Mouse (Mus musculus) lung, adult 2 months (tissue): ENCODE measurements at regions not wholly inside any gene's neighbourhood (a gene's known extent, or its start where the extent isn't known, plus 50 kb on each side); places are given as distances from the start of the nearest gene placed in this dataset.

ENCODE experiments used
- DNase-seq: peaks from one replicate; pipeline ENCODE4 v3.0.0; 2022
- H3K4me1 ChIP-seq: fragments of 200-500 bp; 2 replicates; pipeline ENCODE4 v1.6.1; 2011; ENCODE audit warnings: low read length; ENCODE audit not compliant: control insufficient read depth, insufficient read depth
- H3K4me3 ChIP-seq: fragments of 200-500 bp; replicated peaks from 2 replicates; pipeline ENCODE3; 2011; ENCODE audit warnings: low read depth, mild to moderate bottlenecking, control low read depth, low read length; ENCODE audit errors: extremely low read depth
- CTCF ChIP-seq: fragments of 200-500 bp; IDR thresholded peaks from 2 replicates; pipeline ENCODE4 v1.5.1; 2011; ENCODE audit warnings: mild to moderate bottlenecking, low read length, control low read depth; ENCODE audit not compliant: insufficient read depth
- POLR2A ChIP-seq: fragments of 200-500 bp; IDR thresholded peaks from 2 replicates; pipeline ENCODE4 v1.6.1; 2011; ENCODE audit warnings: low read depth, mild to moderate bottlenecking, control low read depth, low read length, borderline replicate concordance; ENCODE audit errors: extremely low read depth
- WGBS: fragments of 180-500 bp; shearing (Covaris S2); methylation state at CpG from one replicate; pipeline ENCODE4 v1.1.7; 2018; 5-methylcytosine and 5-hydroxymethylcytosine counted together

- no peaks in the 10 kb centered on the region for H3K4me1 ChIP-seq
- no peak for DNase-seq
- WGBS, result 4% methylated on average over 28 of the region's 28 CpGs
- no peak for TF ChIP-seq CTCF
- TF ChIP-seq POLR2A, result no peak
- no peak overlapping the region for H3K4me3 ChIP-seq
These were observed 103.3 kb upstream of the Tgm3 start for GRCm38 (mm10) chr2:129908701-129909425.

- Histone ChIP-seq H3K4me3 (no peak overlapping the region), H3K4me1 (no peaks in the 10 kb centered on the region)
- TF ChIP-seq CTCF, result no peak
- no peak for TF ChIP-seq POLR2A
- DNase-seq, result no peak
- 52% methylated on average over 19 of the region's 19 CpGs for WGBS
These were observed 100.8 kb upstream of the Tgm3 start for GRCm38 (mm10) chr2:129911203-129911921.

GRCm38 (mm10) chr2:129912556-129912955 is 99.6 kb upstream of the Tgm3 start:
- TF ChIP-seq CTCF, result no peak
- no peak for TF ChIP-seq POLR2A
- 77% methylated on average over 8 of the region's 8 CpGs for WGBS
- H3K4me3 ChIP-seq, result no peak overlapping the region
- DNase-seq, result no peak
- no peaks in the 10 kb centered on the region for H3K4me1 ChIP-seq

GRCm38 (mm10) chr2:129914261-129914660 is 97.9 kb upstream of the Tgm3 start:
- no peak for DNase-seq
- Histone ChIP-seq H3K4me3 (no peak overlapping the region), H3K4me1 (no peaks in the 10 kb centered on the region)
- WGBS, result 76% methylated on average over 8 of the region's 8 CpGs
- no peak for TF ChIP-seq POLR2A
- TF ChIP-seq CTCF, result no peak

- 84% methylated on average over 7 of the region's 7 CpGs for WGBS
- H3K4me1 ChIP-seq, result no peaks in the 10 kb centered on the region
- no peak overlapping the region for H3K4me3 ChIP-seq
- no peak for TF ChIP-seq POLR2A
- no peak for TF ChIP-seq CTCF
- no peak for DNase-seq
These were observed 95.7 kb upstream of the Tgm3 start for GRCm38 (mm10) chr2:129916411-129916810.

GRCm38 (mm10) chr2:129918141-129918790 is 93.9 kb upstream of the Tgm3 start:
- Histone ChIP-seq H3K4me1 (no peaks in the 10 kb centered on the region), H3K4me3 (no peak overlapping the region)
- WGBS, result 56% methylated on average over 9 of the region's 9 CpGs
- no peak for DNase-seq
- TF ChIP-seq CTCF, result no peak
- TF ChIP-seq POLR2A, result no peak

GRCm38 (mm10) chr2:129919551-129919950 is 92.6 kb upstream of the Tgm3 start:
- Histone ChIP-seq H3K4me1 (no peaks in the 10 kb centered on the region), H3K4me3 (no peak overlapping the region)
- no peak for TF ChIP-seq CTCF
- DNase-seq, result no peak
- WGBS, result 86% methylated on average over 4 of the region's 4 CpGs

GRCm38 (mm10) chr2:129927218-129927617 is 84.9 kb upstream of the Tgm3 start:
- Histone ChIP-seq H3K4me3 (no peak overlapping the region), H3K4me1 (no peaks in the 10 kb centered on the region)
- DNase-seq, result no peak
- WGBS, result 76% methylated on average over 2 of the region's 2 CpGs
- no peak for TF ChIP-seq CTCF
- no peak for TF ChIP-seq POLR2A

GRCm38 (mm10) chr2:129933578-129933977 is 78.6 kb upstream of the Tgm3 start:
- no peak for DNase-seq
- TF ChIP-seq CTCF, result no peak
- TF ChIP-seq POLR2A, result no peak
- WGBS, result 80% methylated on average over 1 of the region's 1 CpGs
- Histone ChIP-seq H3K4me1 (no peaks in the 10 kb centered on the region), H3K4me3 (no peak overlapping the region)

- no peak for TF ChIP-seq POLR2A
- TF ChIP-seq CTCF, result no peak
- DNase-seq, result no peak
- Histone ChIP-seq H3K4me1 (no peaks in the 10 kb centered on the region), H3K4me3 (no peak overlapping the region)
- WGBS, result 73% methylated on average over 4 of the region's 4 CpGs
These were observed 69.3 kb upstream of the Tgm3 start for GRCm38 (mm10) chr2:129942824-129943223.
